Mouse (Mus musculus): ENCODE data around the gene Hps6.

The Hps6 gene

DNA sequence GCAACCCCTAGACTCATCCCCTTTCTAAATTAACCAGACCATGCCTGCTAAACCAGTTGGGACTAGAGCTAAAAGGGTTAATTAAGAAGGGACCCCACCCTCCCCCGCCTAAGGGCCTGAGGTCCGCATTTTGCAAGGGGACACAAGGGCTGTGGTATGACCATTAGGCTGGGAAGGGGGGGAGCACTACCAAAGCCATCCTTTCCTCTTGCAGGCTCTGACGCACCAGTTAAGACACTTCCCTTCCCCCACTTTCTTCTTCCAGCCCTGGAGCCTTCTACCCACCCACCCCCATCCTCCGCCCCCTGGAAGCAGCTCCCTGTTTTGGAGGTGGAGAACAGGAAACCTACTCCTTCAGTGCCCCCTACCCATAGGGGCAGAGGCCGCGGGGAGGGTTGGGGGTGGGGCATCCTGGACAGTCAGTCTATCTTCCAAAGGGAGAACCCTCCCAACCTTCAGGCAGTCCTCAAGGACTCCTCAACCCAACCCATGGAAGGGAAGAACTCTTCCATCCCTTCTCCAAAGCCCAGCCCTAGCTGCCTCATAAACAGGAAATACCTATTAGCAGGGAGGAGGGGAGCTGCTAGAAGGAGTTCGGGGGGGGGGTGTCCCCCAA is 42.5 kb downstream of the Hps6 start:
- DNase-seq = peak; percentile 52

- DNase-seq = no peak
Observed at GRCm38 (mm10) chr19:46046621-46047025, 43.3 kb downstream of the Hps6 start.

GRCm38 (mm10) chr19:46047426-46047825 is 44.1 kb downstream of the Hps6 start:
- no peak for DNase-seq

DNA sequence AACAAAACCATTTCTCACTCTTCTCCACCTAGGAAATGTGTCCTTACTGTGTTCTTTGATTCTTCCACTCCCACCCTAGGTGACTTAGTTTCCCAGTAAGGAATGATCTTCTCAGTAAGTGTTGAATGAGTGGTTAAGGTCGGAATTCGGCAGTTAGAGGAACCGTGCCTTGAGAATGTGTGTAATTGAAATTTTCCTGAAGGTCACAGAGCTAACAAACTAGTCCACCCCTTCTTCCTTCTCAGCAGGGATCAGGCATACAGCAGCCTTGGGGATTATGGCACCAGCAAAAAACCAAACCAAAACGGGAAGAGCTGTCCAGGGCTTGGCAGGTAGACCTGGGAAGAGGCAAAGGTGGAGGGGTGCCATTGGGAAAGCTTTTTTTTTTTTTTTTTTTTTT is 45.8 kb downstream of the Hps6 start:
- DNase-seq = no peak

- no peak for DNase-seq
Observed at GRCm38 (mm10) chr19:46050462-46050861, 47.2 kb downstream of the Hps6 start.

All from right cerebral cortex, postnatal 25 days (tissue).